Comparison of ENCODE assay signal across 8 mouse cellular contexts in the genomic region with DNA sequence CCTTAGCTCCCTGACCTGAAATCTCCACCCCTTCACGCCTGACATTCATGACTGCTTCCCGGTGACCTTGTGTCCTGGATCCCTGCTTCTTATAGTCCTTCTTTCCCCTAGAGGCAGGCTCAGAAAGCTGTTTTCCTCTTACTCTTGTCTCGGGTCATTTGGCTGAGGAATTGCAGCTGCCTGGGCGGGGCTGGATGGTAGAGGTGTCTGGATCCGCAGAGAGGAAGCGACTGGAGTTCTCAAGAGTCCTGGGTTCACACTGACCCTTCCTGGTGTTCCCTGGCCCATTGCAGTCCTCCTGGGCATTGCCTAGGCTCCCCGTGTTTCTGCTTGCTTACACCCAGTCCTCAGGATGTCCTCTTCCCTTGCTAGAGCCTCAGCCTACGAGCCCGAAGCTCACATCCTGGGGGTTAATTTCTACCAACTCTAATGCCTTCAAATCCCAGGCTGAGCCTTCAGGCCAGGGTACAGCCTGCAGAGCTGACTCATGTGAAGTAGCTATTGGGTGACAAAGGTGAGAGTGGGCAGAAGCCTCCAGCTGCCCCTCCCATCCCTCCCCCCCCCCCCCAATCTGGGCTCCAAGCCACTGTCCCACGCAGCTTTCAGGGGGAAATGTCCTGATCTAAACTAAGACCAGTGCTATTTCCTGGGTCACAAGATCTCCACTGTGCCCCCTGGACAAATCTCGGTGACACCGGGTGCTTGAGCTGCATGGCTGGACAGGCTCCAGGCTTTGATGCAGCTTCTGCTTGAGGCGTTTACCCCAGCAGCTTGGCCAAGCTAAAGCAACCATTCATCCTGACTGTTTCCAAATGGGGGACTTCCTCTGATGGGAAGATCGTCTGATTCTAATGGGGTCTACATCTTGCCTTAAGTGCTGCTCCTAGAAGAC. TPM values are rescaled to one million over a fixed set of nuclear protein-coding genes. Genes with fewer than 3 reads are reported as not detected.
DNase-seq lines count a peak whose midpoint lies in the region; ATAC-seq and TF ChIP-seq lines count a peak whose summit lies in the region.

No protein-coding gene starts in this region.

- no peak for TF ChIP-seq POLR2A in brain, embryonic 14.5 days (IDR thresholded peaks at IDR 0.05; ENCODE audit: borderline replicate concordance, extremely low read depth, insufficient read depth, insufficient read length, poor library complexity, severe bottlenecking)
- TF ChIP-seq POLR2A in thymus, adult 2 months (IDR thresholded peaks at IDR 0.05; ENCODE audit: control insufficient read depth, extremely low read depth, insufficient read depth, low read length, poor library complexity): no peak

- peak overlapping the region; percentile 68 for H3K27ac ChIP-seq in heart, embryonic 11.5 days (ENCODE audit: low read depth, low read length)
- H3K27ac ChIP-seq in kidney, embryonic 15.5 days: peak overlapping the region; percentile 94
- H3K27ac ChIP-seq in thymus, adult 2 months (ENCODE audit: control insufficient read depth, insufficient read depth, low read length): no peak overlapping the region

- WGBS in heart, embryonic 11.5 days (ENCODE audit: insufficient replicate concordance): 14% methylated on average over 14 of the region's 14 CpGs
- WGBS in kidney, embryonic 15.5 days: 3% methylated on average over 14 of the region's 14 CpGs
- WGBS in thymus, adult 2 months: 75% methylated on average over 14 of the region's 14 CpGs

- peaks cover 26% of the 10 kb centered on the region for H3K4me1 ChIP-seq in heart, embryonic 11.5 days (ENCODE audit: control insufficient read depth, insufficient read depth, low read length)
- peaks cover 61% of the 10 kb centered on the region for H3K4me1 ChIP-seq in kidney, embryonic 15.5 days
- peaks cover 41% of the 10 kb centered on the region for H3K4me1 ChIP-seq in thymus, adult 2 months (replicated peaks; ENCODE audit: control insufficient read depth, insufficient read depth, low read length)

- peak; percentile 22 for DNase-seq in layer of hippocampus, adult 11-12 months (ENCODE audit: low spot score)
- no peak for DNase-seq in layer of hippocampus, adult 8-10 months (ENCODE audit: low spot score in 2 of 2)
- peak; percentile 33 for DNase-seq in brain, embryonic 14.5 days (ENCODE audit: low read depth)
- peak; percentile 47 for DNase-seq in mesoderm, embryonic 11.5 days (ENCODE audit: low read depth, low spot score)
- DNase-seq in layer of hippocampus, postnatal 25 days (ENCODE audit: extremely low spot score in 1 of 2, low spot score in 1 of 2): no peak
- DNase-seq in thymus, adult 2 months: no peak

- ATAC-seq in heart, embryonic 11.5 days (replicated peaks; ENCODE audit: insufficient number of reproducible peaks, low FRiP score, low TSS enrichment): no peak
- ATAC-seq in kidney, embryonic 15.5 days (replicated peaks; ENCODE audit: low FRiP score): peak; percentile 63

- H3K27me3 ChIP-seq in heart, embryonic 11.5 days (ENCODE audit: control insufficient read depth, insufficient read depth, low read length): no peaks in the 10 kb centered on the region
- no peaks in the 10 kb centered on the region for H3K27me3 ChIP-seq in kidney, embryonic 15.5 days
- no peaks in the 10 kb centered on the region for H3K27me3 ChIP-seq in thymus, adult 2 months (ENCODE audit: control insufficient read depth, insufficient read depth, low read length)

- no peak for TF ChIP-seq CTCF in brain, embryonic 14.5 days (IDR thresholded peaks at IDR 0.05; ENCODE audit: borderline replicate concordance, extremely low read depth, insufficient read depth, insufficient read length)
- no peak for TF ChIP-seq CTCF in thymus, adult 2 months (IDR thresholded peaks at IDR 0.05; ENCODE audit: borderline replicate concordance, control insufficient read depth, extremely low read depth, insufficient read depth, low read length, poor library complexity)

- H3K4me2 ChIP-seq in heart, embryonic 11.5 days: peak overlapping the region; percentile 82
- H3K4me2 ChIP-seq in kidney, embryonic 15.5 days: peak overlapping the region; percentile 76

- no peaks in the 10 kb centered on the region for H3K9me3 ChIP-seq in heart, embryonic 11.5 days (replicated peaks; ENCODE audit: control insufficient read depth, low read length)
- no peaks in the 10 kb centered on the region for H3K9me3 ChIP-seq in kidney, embryonic 15.5 days (replicated peaks)

- H3K4me3 ChIP-seq in heart, embryonic 11.5 days (ENCODE audit: low read depth, low read length): peak overlapping the region; percentile 45
- H3K4me3 ChIP-seq in kidney, embryonic 15.5 days (replicated peaks): peak overlapping the region; percentile 43
- no peak overlapping the region for H3K4me3 ChIP-seq in thymus, adult 2 months (ENCODE audit: control insufficient read depth, insufficient read depth, low read length)

- peak overlapping the region; percentile 65 for H3K9ac ChIP-seq in heart, embryonic 11.5 days (ENCODE audit: low read depth, low read length)
- H3K9ac ChIP-seq in kidney, embryonic 15.5 days: peak overlapping the region; percentile 30

- no peaks in the 10 kb centered on the region for H3K36me3 ChIP-seq in heart, embryonic 11.5 days (ENCODE audit: control insufficient read depth, insufficient read depth, low read length)
- no peaks in the 10 kb centered on the region for H3K36me3 ChIP-seq in kidney, embryonic 15.5 days
- H3K36me3 ChIP-seq in thymus, adult 2 months (ENCODE audit: control insufficient read depth, insufficient read depth, low read length): no peaks in the 10 kb centered on the region

RNA-seq across cellular contexts. Expression of a gene that starts 36.1 kb away (rescaled TPM):
- 10 to 100 TPM; 26.6 to 32.9 (median 29.3) TPM for total RNA-seq in layer of hippocampus, adult 8-10 months (2022)
- 6.7 and 7.3 TPM in 2 replicates for polyA plus RNA-seq in brain, embryonic 14.5 days (2012; rRNA removed)
- polyA plus RNA-seq in heart, embryonic 11.5 days (2014; fragmentation: Nextera tagmentation; extraction: Ambion mirVana): 76.4 and 84.3 TPM in 2 replicates
- 47.9 and 48.5 TPM in 2 replicates for polyA plus RNA-seq in kidney, embryonic 15.5 days (2015; fragmentation: Nextera tagmentation; extraction: Ambion mirVana)
- 10 to 100 TPM; 28.4 to 34.3 TPM for total RNA-seq in layer of hippocampus, postnatal 25 days (2021)
- polyA plus RNA-seq in thymus, adult 2 months (2012; rRNA removed): 54.9 and 80.5 TPM in 2 replicates

Comparison
In these comparisons a context has a peak if more than half of its experiments do, and no peak if none do; other contexts are left out.
1. DNase-seq: peak in layer of hippocampus, adult 11-12 months (single experiment), brain, embryonic 14.5 days (single experiment) and mesoderm, embryonic 11.5 days (single experiment); none in layer of hippocampus, adult 8-10 months (0 of 2), layer of hippocampus, postnatal 25 days (0 of 2) and thymus, adult 2 months (single experiment).